Mouse (Mus musculus) stomach, embryonic 14.5 days (tissue): Measurements from ENCODE around the gene Hdac11. TPM values are rescaled to one million over a fixed set of nuclear protein-coding genes. Genes with fewer than 3 reads are reported as not detected.

Source experiments
- ATAC-seq: fragments of 200-750 bp; cut with Nextera tagmentation; 2 replicates; pipeline ENCODE4 v1.8.0; 2017; ENCODE audit warnings: low read depth, moderate TSS enrichment; ENCODE audit not compliant: insufficient number of reproducible peaks, insufficient read depth, low FRiP score
- H3K27ac ChIP-seq: fragments of 300-500 bp; sonication (generic); 2 replicates; pipeline ENCODE4 v1.5.1; 2014; ENCODE audit warnings: mild to moderate bottlenecking, low read length, moderate library complexity, mixed read lengths
- H3K27me3 ChIP-seq: fragments of 300-500 bp; sonication (generic); 2 replicates; pipeline ENCODE4 v1.6.1; 2014; ENCODE audit warnings: low read length, control low read depth, mixed read lengths; ENCODE audit not compliant: control insufficient read depth, insufficient read depth
- H3K36me3 ChIP-seq: fragments of 300-500 bp; sonication (generic); 2 replicates; pipeline ENCODE4 v1.6.1; 2014; ENCODE audit warnings: mild to moderate bottlenecking, control low read depth, low read length, moderate library complexity, mixed read lengths; ENCODE audit not compliant: control insufficient read depth, insufficient read depth
- H3K4me1 ChIP-seq: fragments of 300-500 bp; sonication (generic); 2 replicates; pipeline ENCODE4 v1.6.1; 2014; ENCODE audit warnings: low read length, control low read depth, mixed read lengths; ENCODE audit not compliant: control insufficient read depth, insufficient read depth
- H3K4me2 ChIP-seq: fragments of 300-500 bp; sonication (generic); replicated peaks from 2 replicates; pipeline ENCODE4 v1.6.1; 2014; ENCODE audit warnings: low read depth, low read length, control low read depth
- H3K4me3 ChIP-seq: fragments of 300-500 bp; sonication (generic); 2 replicates; pipeline ENCODE4 v1.5.1; 2014; ENCODE audit warnings: low read depth, low read length, control low read depth
- H3K9ac ChIP-seq: fragments of 300-500 bp; sonication (generic); replicated peaks from 2 replicates; pipeline ENCODE4 v1.6.1; 2014; ENCODE audit warnings: low read depth, mild to moderate bottlenecking, control low read depth, low read length, moderate library complexity, mixed read lengths
- H3K9me3 ChIP-seq: fragments of 300-500 bp; sonication (generic); 2 replicates; pipeline ENCODE4 v1.6.1; 2016; ENCODE audit warnings: low read depth, low read length, control low read depth; ENCODE audit not compliant: control insufficient read depth
- WGBS: fragments of 180-500 bp; shearing (Covaris S2); extraction: QIAGEN DNeasy Blood & Tissue Kit; methylation state at CpG from one replicate; pipeline ENCODE4 v1.1.7; 2014; 5-methylcytosine and 5-hydroxymethylcytosine counted together
- polyA plus RNA-seq: library from polyadenylated mRNA; unstranded; fragments of >200 nt; fragmentation: Nextera tagmentation; extraction: Ambion mirVana; gene quantifications from 2 replicates; pipeline ENCODE4 v1.2.1, GENCODE M21; 2014

The Hdac11 gene
- polyA plus RNA-seq = 9.5 and 10.2 TPM in 2 replicates

- Histone ChIP-seq H3K27ac (peak within 1 kb of the TSS; percentile 35; the same call in 1 of the 2 replicates), H3K36me3 (no peaks in the 10 kb centered on the region), H3K4me2 (peak within 1 kb of the TSS; percentile 79), H3K4me3 (peak within 1 kb of the TSS; percentile 54), H3K9me3 (no peaks in the 10 kb centered on the region), H3K4me1 (peaks cover 12% of the 10 kb centered on the region; the same call in 1 of the 2 replicates), H3K27me3 (no peaks in the 10 kb centered on the region), H3K9ac (peak within 1 kb of the TSS; percentile 71)
- peak; percentile 95 for ATAC-seq
- under 1% methylated on average over 39 of the region's 42 CpGs for WGBS
Observed at GRCm38 (mm10) chr6:91156554-91157236, at the start of gene Hdac11. Gene Hdac11 (plus strand): TSS chr6:91156665.

DNA sequence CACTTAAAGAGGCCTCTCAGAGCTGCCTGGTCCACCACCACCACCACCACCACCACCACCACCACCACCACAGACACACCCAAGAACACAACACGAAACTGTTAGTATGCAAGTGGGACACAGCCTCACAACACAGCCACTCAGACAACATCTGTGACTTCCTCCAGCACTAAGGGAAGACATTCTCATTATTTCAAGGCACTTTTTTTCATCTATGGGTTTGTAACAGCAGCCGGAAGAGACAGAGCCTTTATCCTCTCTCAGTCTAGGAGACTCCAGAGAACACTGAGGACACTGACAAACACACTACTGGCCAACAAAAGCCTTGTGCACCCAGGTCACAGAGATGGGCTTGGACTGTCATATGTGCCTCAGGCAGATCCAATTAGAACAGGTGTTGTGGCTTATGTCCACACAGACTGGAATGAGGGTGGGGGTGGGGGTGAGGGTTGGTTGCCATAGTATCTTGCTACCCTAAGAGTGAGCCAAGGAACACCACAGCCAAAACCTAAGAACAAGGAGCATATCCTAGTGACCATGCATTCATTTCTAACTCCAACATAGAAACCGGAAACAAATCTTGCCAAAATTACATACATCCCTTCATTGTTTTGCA, 48.1 kb upstream of the Hdac11 start:
- 82% methylated on average over 3 of the region's 3 CpGs for WGBS
- no peaks in the 10 kb centered on the region for H3K36me3 ChIP-seq
- no peak for ATAC-seq
- no peak overlapping the region for H3K9ac ChIP-seq
- peaks cover 6% of the 10 kb centered on the region; the same call in 1 of the 2 replicates for H3K4me1 ChIP-seq
- H3K27me3 ChIP-seq = no peaks in the 10 kb centered on the region
- no peaks in the 10 kb centered on the region for H3K9me3 ChIP-seq
- no peak overlapping the region for H3K27ac ChIP-seq
- H3K4me3 ChIP-seq = no peak overlapping the region
- no peak overlapping the region for H3K4me2 ChIP-seq

DNA sequence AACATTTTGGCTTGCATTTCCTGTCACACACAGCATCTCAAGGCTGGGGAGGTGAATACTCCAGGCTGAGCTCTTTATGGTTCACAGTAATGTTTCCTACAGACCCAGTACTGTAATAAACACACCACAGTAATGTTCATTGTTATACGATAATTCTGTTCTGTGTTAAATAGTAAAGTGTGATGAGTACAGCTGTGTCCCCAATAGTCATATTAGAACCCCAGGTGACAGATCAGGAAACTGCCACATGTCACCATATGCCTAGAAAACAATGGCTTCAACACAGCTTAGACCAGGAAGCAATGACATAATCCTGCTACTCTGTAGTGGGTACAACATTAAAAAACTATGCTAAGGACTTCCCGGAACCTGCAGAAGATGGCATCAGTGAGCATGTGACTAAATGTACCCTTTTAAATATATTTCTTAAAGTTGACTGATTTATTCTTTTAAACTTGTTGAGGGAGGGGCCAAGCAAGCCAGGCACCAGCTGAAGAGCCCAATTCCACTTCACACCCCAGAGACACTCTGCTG, 47.5 kb upstream of the Hdac11 start:
- ATAC-seq = no peak

DNA sequence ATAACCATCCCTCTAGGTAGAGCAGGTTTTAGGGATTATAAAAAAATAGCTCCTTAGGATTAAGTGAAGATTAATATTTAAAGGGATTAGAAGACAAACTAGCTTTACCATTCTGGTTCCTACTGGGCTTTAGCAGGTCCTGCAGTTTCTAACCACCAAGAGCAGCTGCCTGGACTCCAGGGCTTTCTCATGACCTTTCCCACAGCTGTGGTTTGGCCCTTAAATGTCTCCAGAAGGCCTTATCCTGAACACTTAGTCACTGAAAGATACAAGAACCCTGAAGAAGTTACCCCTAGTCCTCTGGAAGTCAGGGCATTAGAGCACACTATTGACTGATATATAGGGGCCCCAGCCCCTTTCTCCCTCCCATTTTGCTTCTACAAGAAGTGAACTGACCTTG, 47.0 kb upstream of the Hdac11 start:
- H3K36me3 ChIP-seq = no peaks in the 10 kb centered on the region
- H3K27ac ChIP-seq = no peak overlapping the region
- H3K9me3 ChIP-seq = no peaks in the 10 kb centered on the region
- no peak overlapping the region for H3K4me3 ChIP-seq
- no peak overlapping the region for H3K9ac ChIP-seq
- ATAC-seq = no peak
- peaks cover 5% of the 10 kb centered on the region; the same call in 1 of the 2 replicates for H3K4me1 ChIP-seq
- H3K27me3 ChIP-seq = no peaks in the 10 kb centered on the region
- no peak overlapping the region for H3K4me2 ChIP-seq

More for the DNA sequence above, 47.5 kb upstream of the Hdac11 start:
- Histone ChIP-seq H3K27me3 (no peaks in the 10 kb centered on the region), H3K4me2 (no peak overlapping the region), H3K27ac (no peak overlapping the region), H3K9ac (no peak overlapping the region), H3K4me1 (peaks cover 6% of the 10 kb centered on the region; the same call in 1 of the 2 replicates), H3K4me3 (no peak overlapping the region), H3K9me3 (no peaks in the 10 kb centered on the region), H3K36me3 (no peaks in the 10 kb centered on the region)
- 89% methylated on average over 2 of the region's 2 CpGs for WGBS

DNA sequence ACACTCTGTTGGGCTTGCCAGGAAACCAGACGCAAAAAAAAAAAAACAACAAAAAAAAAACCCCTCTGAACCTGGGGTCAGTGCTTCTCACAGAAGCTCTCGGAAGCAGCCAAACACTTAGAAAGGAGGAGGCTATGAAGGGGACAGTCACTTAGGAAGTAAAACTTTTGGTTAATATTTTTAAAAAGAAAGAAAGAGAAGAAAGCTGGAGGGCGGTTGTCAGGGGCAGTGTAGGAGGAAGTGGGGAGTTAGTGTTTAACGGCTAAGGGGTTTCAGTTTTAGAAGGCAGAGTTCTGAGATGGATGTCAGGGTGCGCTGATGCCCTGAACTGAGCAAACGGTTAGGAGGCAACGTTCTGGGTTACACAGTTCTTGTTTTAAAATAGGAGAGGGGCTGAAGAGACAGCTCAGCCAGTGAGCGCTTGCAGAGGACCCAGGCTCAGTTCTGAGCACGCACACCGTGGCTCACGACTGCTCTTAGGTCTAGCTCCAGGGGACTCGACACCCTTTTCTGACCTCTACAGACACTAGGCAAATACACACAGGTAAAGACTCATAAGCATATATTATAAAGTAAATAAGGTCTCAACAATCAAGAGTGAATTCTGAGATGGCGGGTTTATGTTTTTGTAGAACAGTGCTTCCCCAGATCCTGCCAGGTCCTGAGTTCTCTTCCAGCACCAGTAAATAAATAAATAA, 46.0 kb upstream of the Hdac11 start:
- Histone ChIP-seq H3K27ac (no peak overlapping the region), H3K9me3 (no peaks in the 10 kb centered on the region), H3K4me1 (peaks cover 8% of the 10 kb centered on the region; the same call in 1 of the 2 replicates), H3K36me3 (no peaks in the 10 kb centered on the region), H3K4me2 (no peak overlapping the region), H3K27me3 (no peaks in the 10 kb centered on the region), H3K4me3 (no peak overlapping the region), H3K9ac (no peak overlapping the region)
- 59% methylated on average over 13 of the region's 13 CpGs for WGBS
- no peak for ATAC-seq

- H3K4me1 ChIP-seq = peaks cover 13% of the 10 kb centered on the region; the same call in 1 of the 2 replicates
- no peaks in the 10 kb centered on the region for H3K27me3 ChIP-seq
- no peaks in the 10 kb centered on the region for H3K9me3 ChIP-seq
- WGBS = 81% methylated on average over 10 of the region's 10 CpGs
- no peak overlapping the region for H3K27ac ChIP-seq
- ATAC-seq = no peak
- no peak overlapping the region for H3K9ac ChIP-seq
- H3K4me2 ChIP-seq = no peak overlapping the region
- H3K4me3 ChIP-seq = no peak overlapping the region
- no peaks in the 10 kb centered on the region for H3K36me3 ChIP-seq
Observed at GRCm38 (mm10) chr6:91111141-91111953, 45.1 kb upstream of the Hdac11 start.

DNA sequence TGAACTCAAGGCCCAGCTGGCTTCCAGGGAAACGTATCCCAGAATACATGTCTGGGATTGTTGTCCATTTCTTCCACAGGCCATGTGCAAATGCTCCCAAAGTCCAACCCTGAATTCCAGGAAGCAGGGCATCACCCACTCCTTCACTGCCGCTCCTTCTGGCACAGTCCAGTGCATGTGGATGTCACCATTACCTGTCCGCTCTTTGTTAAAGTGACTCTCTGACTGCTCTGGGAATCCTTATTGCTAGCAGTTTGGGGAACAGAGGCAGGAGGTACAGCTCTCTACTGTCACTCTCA, 44.6 kb upstream of the Hdac11 start:
- H3K9ac ChIP-seq = no peak overlapping the region
- no peaks in the 10 kb centered on the region for H3K36me3 ChIP-seq
- ATAC-seq = no peak
- WGBS = 90% methylated on average over 3 of the region's 3 CpGs
- peaks cover 13% of the 10 kb centered on the region; the same call in 1 of the 2 replicates for H3K4me1 ChIP-seq
- no peak overlapping the region for H3K4me3 ChIP-seq
- H3K27me3 ChIP-seq = no peaks in the 10 kb centered on the region
- no peak overlapping the region for H3K4me2 ChIP-seq
- no peak overlapping the region for H3K27ac ChIP-seq
- H3K9me3 ChIP-seq = no peaks in the 10 kb centered on the region

DNA sequence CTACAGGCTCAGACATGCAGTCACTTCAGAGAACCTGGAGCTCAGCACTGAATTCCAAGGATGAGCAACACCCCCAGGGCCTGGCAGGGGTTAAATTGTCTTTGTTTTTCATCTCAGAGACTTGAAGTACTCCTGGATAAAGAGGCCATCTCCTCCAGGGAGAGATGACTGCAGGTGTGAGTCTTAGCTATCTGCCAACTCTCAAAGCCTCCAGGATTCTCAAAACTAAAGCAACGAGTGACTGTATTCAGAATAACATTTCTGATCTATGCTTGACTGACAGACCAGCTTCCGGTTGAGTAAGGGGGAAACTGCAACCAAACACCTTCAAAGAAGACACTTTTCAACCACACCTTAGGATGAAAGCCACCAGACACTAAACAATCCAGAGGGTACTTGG, 41.7 kb upstream of the Hdac11 start:
- H3K9me3 ChIP-seq = no peaks in the 10 kb centered on the region
- WGBS = 23% methylated on average over 2 of the region's 2 CpGs
- no peaks in the 10 kb centered on the region for H3K27me3 ChIP-seq
- no peak for ATAC-seq
- no peaks in the 10 kb centered on the region for H3K36me3 ChIP-seq
- H3K4me1 ChIP-seq = peaks cover 18% of the 10 kb centered on the region; the same call in 1 of the 2 replicates
- H3K27ac ChIP-seq = no peak overlapping the region
- H3K9ac ChIP-seq = no peak overlapping the region
- no peak overlapping the region for H3K4me3 ChIP-seq
- no peak overlapping the region for H3K4me2 ChIP-seq
